ENCODE assay signal across 12 mouse cellular contexts in the genomic region with DNA sequence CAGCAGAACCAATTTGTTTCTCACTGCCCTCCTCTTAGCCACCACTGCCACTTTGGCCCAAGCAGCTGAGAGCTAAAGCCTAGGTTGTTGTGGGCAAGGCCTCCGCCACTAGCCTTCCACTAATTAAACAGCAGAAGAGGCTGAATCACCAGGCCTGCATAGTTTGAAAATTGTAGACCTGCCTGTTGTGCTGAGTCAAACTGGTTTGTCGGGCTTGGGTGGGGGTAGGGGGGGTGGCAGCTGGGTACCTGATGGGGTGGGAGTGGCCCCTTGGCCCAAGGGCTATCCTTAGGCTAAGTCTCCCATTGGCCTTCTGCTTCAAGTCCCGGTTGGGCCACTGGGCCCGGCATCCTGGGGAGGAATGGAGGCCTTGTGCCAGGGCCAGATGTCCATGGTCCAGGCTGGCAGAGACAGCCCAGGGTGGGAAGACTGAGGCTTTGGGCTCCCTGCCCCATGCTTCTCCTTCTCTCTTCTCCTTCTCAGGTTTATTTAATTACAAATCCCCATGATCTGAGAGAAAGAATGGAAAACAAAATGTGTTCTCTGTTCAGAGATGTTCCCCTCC. TPM values are rescaled to one million over a fixed set of nuclear protein-coding genes. Genes with fewer than 3 reads are reported as not detected.
A peak's percentile ranks its signal among the peaks of the same experiment; 100 is the strongest.
DNase-seq lines count a peak whose midpoint lies in the region; ATAC-seq and TF ChIP-seq lines count a peak whose summit lies in the region.
"Had no signal": no experiment of that assay in that cellular context is flagged by ENCODE, and none has a peak within 500 bp of the region (broad histone marks: within the 10 kb centered on the region; RNA-seq: fewer than 3 reads in every experiment).

No protein-coding gene starts in this region.

- no peak overlapping the region for H3K4me2 ChIP-seq in hindbrain, embryonic 11.5 days (replicated peaks; ENCODE audit: low read depth, low read length)
- H3K4me2 ChIP-seq in embryonic facial prominence, embryonic 14.5 days (ENCODE audit: low read depth, low read length), result peak overlapping the region; percentile 58
- H3K4me2 ChIP-seq in limb, embryonic 12.5 days, result peak overlapping the region; percentile 97
- H3K4me2 ChIP-seq in myocyte (ENCODE audit: low read depth), result peak overlapping the region; percentile 81

- peaks cover 81% of the 10 kb centered on the region for H3K4me1 ChIP-seq in hindbrain, embryonic 10.5 days (replicated peaks)
- peaks cover 16% of the 10 kb centered on the region for H3K4me1 ChIP-seq in hindbrain, embryonic 11.5 days (replicated peaks; ENCODE audit: control insufficient read depth, insufficient read depth, low read length)
- peaks cover 63% of the 10 kb centered on the region for H3K4me1 ChIP-seq in embryonic facial prominence, embryonic 14.5 days (ENCODE audit: control insufficient read depth, insufficient read depth, low read length)
- H3K4me1 ChIP-seq in limb, embryonic 12.5 days (replicated peaks), result peaks cover 74% of the 10 kb centered on the region

- no peaks in the 10 kb centered on the region for H3K36me3 ChIP-seq in hindbrain, embryonic 10.5 days
- H3K36me3 ChIP-seq in hindbrain, embryonic 11.5 days (ENCODE audit: control insufficient read depth, insufficient read depth, low read length), result no peaks in the 10 kb centered on the region
- peaks cover 9% of the 10 kb centered on the region for H3K36me3 ChIP-seq in embryonic facial prominence, embryonic 14.5 days (ENCODE audit: control insufficient read depth, insufficient read depth, low read length)
- peaks cover 26% of the 10 kb centered on the region for H3K36me3 ChIP-seq in limb, embryonic 12.5 days
- no peaks in the 10 kb centered on the region for H3K36me3 ChIP-seq in myocyte (ENCODE audit: control insufficient read depth, insufficient read depth)
- H3K36me3 ChIP-seq: G1E had no signal

- H3K27me3 ChIP-seq in hindbrain, embryonic 10.5 days (ENCODE audit: insufficient read depth, poor library complexity, severe bottlenecking), result peaks cover 30% of the 10 kb centered on the region
- H3K27me3 ChIP-seq in hindbrain, embryonic 11.5 days (ENCODE audit: control insufficient read depth, insufficient read depth, low read length), result 0 out of 2 replicates have a peak, but pooled peaks cover 2% of the 10 kb centered on the region
- no peaks in the 10 kb centered on the region for H3K27me3 ChIP-seq in embryonic facial prominence, embryonic 14.5 days (replicated peaks; ENCODE audit: control insufficient read depth, insufficient read depth, low read length)
- 0 out of 2 replicates have a peak, but pooled peaks cover under 1% of the 10 kb centered on the region for H3K27me3 ChIP-seq in limb, embryonic 12.5 days
- H3K27me3 ChIP-seq in myocyte (ENCODE audit: control insufficient read depth, insufficient read depth, insufficient read length), result no peaks in the 10 kb centered on the region

- H3K9me3 ChIP-seq in hindbrain, embryonic 10.5 days, result no peaks in the 10 kb centered on the region
- no peaks in the 10 kb centered on the region for H3K9me3 ChIP-seq in hindbrain, embryonic 11.5 days (ENCODE audit: control insufficient read depth, low read length)
- no peaks in the 10 kb centered on the region for H3K9me3 ChIP-seq in embryonic facial prominence, embryonic 14.5 days (ENCODE audit: control insufficient read depth, low read length)
- no peaks in the 10 kb centered on the region for H3K9me3 ChIP-seq in limb, embryonic 12.5 days

- H3ac ChIP-seq in myocyte (ENCODE audit: control insufficient read depth, insufficient read length), result no peak overlapping the region

- ATAC-seq in hindbrain, embryonic 11.5 days (ENCODE audit: low FRiP score), result no peak
- ATAC-seq in embryonic facial prominence, embryonic 14.5 days (ENCODE audit: low read depth), result no peak
- ATAC-seq in limb, embryonic 12.5 days (ENCODE audit: insufficient number of reproducible peaks, insufficient read depth, low FRiP score, low TSS enrichment, low read depth), result no peak

- no peak overlapping the region for H3K9ac ChIP-seq in hindbrain, embryonic 11.5 days (ENCODE audit: low read depth, low read length)
- H3K9ac ChIP-seq in embryonic facial prominence, embryonic 14.5 days (ENCODE audit: low read depth, low read length), result peak overlapping the region; percentile 97
- peak overlapping the region; percentile 99 for H3K9ac ChIP-seq in limb, embryonic 12.5 days (replicated peaks)

- 77% methylated on average over 4 of the region's 4 CpGs for WGBS in hindbrain, embryonic 10.5 days
- 78% methylated on average over 4 of the region's 4 CpGs for WGBS in hindbrain, embryonic 11.5 days
- WGBS in embryonic facial prominence, embryonic 14.5 days, result 35% methylated on average over 4 of the region's 4 CpGs
- WGBS in limb, embryonic 12.5 days, result 65% methylated on average over 4 of the region's 4 CpGs

- H3K27ac ChIP-seq in hindbrain, embryonic 10.5 days, result 0 out of 2 replicates have a peak overlapping the region, but pooled peaks have one; percentile 35
- no peak overlapping the region for H3K27ac ChIP-seq in hindbrain, embryonic 11.5 days (ENCODE audit: low read depth, low read length)
- peak overlapping the region; percentile 96 for H3K27ac ChIP-seq in embryonic facial prominence, embryonic 14.5 days (replicated peaks; ENCODE audit: low read depth, low read length)
- H3K27ac ChIP-seq in limb, embryonic 12.5 days, result peak overlapping the region; percentile 98

- peaks cover 69% of the 10 kb centered on the region for H3K79me2 ChIP-seq in myocyte (ENCODE audit: control insufficient read depth, insufficient read depth)

- no peak for DNase-seq in hindbrain, embryonic 10.5 days (ENCODE audit: low spot score)
- no peak for DNase-seq in hindbrain, embryonic 11.5 days (ENCODE audit: low spot score)
- DNase-seq in embryonic facial prominence, embryonic 14.5 days (ENCODE audit: low spot score), result no peak
- no peak for DNase-seq in testis, postnatal 14 days (ENCODE audit: low spot score)
- no peak for DNase-seq in thymus, postnatal 36 days
- DNase-seq in spleen, postnatal 36 days (ENCODE audit: low spot score in 2 of 2), result no peak
- DNase-seq: kidney, postnatal 4 days had no signal

- H3K4me3 ChIP-seq in hindbrain, embryonic 10.5 days, result peak overlapping the region; percentile 75; the same call in 1 of the 2 replicates
- H3K4me3 ChIP-seq in hindbrain, embryonic 11.5 days (ENCODE audit: low read depth, low read length), result no peak overlapping the region
- peak overlapping the region; percentile 89 for H3K4me3 ChIP-seq in embryonic facial prominence, embryonic 14.5 days (ENCODE audit: low read depth, low read length)
- H3K4me3 ChIP-seq in limb, embryonic 12.5 days (replicated peaks), result peak overlapping the region; percentile 99
- peak overlapping the region; percentile 82 for H3K4me3 ChIP-seq in myocyte
- H3K4me3 ChIP-seq: erythroblast, embryonic 14.5 days; megakaryocyte, embryonic 14.5 days had no signal

- TF ChIP-seq POLR2A in myocyte (IDR thresholded peaks at IDR 0.05; ENCODE audit: insufficient read length, low read depth), result no peak

TF ChIP-seq in myocyte, 11 proteins besides CTCF, POLR2A, EP300 and RAD21:
- TF ChIP-seq MYOG (IDR thresholded peaks at IDR 0.05; ENCODE audit: control insufficient read depth in 1 of 3, insufficient read depth in 1 of 3, insufficient read length in 2 of 3, low read depth in 2 of 3) (no peak), TCF3 (IDR thresholded peaks at IDR 0.05; ENCODE audit: insufficient read length, low read depth) (no peak)

RNA-seq across cellular contexts. Expression of a gene that starts 3.5 kb away (rescaled TPM):
- polyA plus RNA-seq in hindbrain, embryonic 10.5 days (2016; fragmentation: Nextera tagmentation; extraction: Ambion mirVana), result 16.1 and 17.7 TPM in 2 replicates
- 10.3 and 11.2 TPM in 2 replicates for polyA plus RNA-seq in hindbrain, embryonic 11.5 days (2014; fragmentation: Nextera tagmentation; extraction: Ambion mirVana)
- 28.4 and 31.8 TPM in 2 replicates for polyA plus RNA-seq in embryonic facial prominence, embryonic 14.5 days (2014; fragmentation: Nextera tagmentation; extraction: Ambion mirVana)
- 55.4 and 62.7 TPM in 2 replicates for polyA plus RNA-seq in limb, embryonic 12.5 days (2016; fragmentation: Nextera tagmentation; extraction: Ambion mirVana)
- 30.6 TPM for polyA plus RNA-seq in myocyte (2012; fragmentation: generic; extraction: Trizol)
- polyA plus RNA-seq: erythroblast, embryonic 14.5 days; G1E had no signal

RNA-seq across cellular contexts. Expression of a gene that starts 54.3 kb away (rescaled TPM):
- not detected in 2 replicates for polyA plus RNA-seq in hindbrain, embryonic 10.5 days (2016; fragmentation: Nextera tagmentation; extraction: Ambion mirVana)
- not detected in 2 replicates for polyA plus RNA-seq in hindbrain, embryonic 11.5 days (2014; fragmentation: Nextera tagmentation; extraction: Ambion mirVana)
- polyA plus RNA-seq in embryonic facial prominence, embryonic 14.5 days (2014; fragmentation: Nextera tagmentation; extraction: Ambion mirVana), result 0.67 and 1.6 TPM in 2 replicates
- polyA plus RNA-seq in limb, embryonic 12.5 days (2016; fragmentation: Nextera tagmentation; extraction: Ambion mirVana), result not detected in 2 replicates
- polyA plus RNA-seq in myocyte (2012; fragmentation: generic; extraction: Trizol), result 0.24 TPM
- polyA plus RNA-seq: erythroblast, embryonic 14.5 days; G1E had no signal
